Mouse (Mus musculus) liver, adult (tissue): Measurements from ENCODE around the gene Olfr1417.

Source experiments
- GATA4 ChIP-seq: IDR thresholded peaks from 2 replicates; pipeline ENCODE4 v1.6.1; 2014; ENCODE audit warnings: mild to moderate bottlenecking, low read length; ENCODE audit not compliant: insufficient replicate concordance

Olfr1417 gene

DNA sequence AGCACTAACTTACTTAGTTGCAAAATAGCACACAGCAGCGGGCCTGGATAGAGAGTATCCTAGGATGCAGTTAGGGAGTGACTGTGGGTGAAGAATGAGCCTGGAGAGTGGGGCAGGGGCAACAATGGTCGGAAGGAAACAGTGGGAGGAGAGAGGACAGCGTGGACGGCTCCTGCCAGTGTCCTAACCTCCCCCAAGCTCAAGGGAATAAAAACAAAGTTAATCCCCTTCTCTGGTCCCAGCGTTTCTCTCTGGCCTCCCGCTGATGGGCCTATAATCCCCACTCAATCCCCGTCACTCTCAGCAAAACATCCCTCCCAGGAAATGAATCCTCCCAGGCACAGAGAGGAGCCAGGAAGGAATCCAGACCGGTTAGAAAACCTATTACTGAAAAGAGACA is 25.4 kb downstream of the Olfr1417 start:
- no peak for TF ChIP-seq GATA4

DNA sequence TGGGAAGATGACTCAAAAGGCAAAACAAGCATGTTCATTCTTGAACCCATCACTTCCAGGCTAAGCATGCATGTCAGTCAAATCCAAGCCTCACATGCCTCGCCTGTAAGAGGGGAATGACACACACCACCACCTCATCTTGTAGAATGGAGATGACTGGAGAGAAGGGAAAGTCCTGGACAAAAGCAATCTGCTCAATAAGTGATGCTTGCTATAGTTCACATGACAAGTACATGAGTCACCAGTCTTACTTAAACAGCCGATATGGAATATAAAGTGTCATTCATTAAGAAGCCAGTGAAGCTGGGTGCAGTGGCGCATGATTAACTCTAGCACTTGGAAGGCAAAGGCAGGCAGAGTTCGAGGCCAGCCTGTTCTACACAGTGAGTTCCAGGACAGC is 25.9 kb downstream of the Olfr1417 start:
- TF ChIP-seq GATA4 = no peak

DNA sequence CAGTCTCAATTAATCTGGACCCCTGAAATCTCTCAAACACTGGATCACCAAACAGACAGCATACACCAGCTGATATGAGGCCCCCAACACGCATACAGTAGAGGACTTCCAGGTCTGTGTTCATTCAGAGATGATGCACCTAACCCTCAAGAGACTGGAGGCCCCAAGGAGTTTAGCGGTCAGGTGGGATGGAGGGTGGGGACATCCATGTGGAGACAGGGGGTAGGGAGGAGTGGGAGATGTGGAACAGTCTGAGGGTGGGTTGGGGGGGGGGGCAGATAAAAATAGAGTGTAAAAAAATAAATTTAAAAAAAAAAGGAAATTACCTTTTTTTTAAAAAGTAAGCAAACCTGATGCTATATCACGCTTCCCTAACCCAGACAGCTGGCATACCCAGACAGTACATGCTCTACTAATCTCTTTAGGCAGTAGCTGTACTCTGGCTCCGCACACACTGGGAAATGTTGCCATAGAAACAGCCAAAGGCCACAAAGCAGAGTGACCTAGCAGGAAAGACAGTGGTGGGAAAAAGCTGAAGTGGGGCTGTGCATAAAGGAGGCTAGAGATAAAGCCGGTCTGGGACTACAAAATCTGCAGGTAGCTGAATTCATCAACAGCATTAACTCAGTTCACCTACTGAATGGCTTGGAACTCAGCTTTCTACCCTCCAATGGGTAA is 27.2 kb downstream of the Olfr1417 start:
- TF ChIP-seq GATA4 = no peak

DNA sequence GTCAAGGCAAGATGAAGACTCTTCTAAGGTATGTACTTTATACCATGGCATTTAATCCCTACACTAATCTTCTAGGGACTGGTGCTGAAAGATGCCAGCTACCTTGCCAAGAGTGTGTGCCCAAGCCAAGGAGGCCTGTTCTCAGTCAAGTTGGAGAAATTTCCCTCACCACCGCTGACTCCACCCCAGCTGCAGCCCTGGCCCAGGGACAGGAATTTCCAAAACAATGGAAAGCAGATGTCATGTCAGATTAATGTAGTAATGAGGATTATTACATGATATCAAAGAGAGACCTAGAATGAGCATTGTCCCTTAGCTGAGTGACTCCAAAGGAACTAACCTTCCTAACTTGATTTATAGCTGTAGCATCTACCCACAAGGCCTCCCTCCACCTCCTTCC is 28.2 kb downstream of the Olfr1417 start:
- TF ChIP-seq GATA4 = no peak

DNA sequence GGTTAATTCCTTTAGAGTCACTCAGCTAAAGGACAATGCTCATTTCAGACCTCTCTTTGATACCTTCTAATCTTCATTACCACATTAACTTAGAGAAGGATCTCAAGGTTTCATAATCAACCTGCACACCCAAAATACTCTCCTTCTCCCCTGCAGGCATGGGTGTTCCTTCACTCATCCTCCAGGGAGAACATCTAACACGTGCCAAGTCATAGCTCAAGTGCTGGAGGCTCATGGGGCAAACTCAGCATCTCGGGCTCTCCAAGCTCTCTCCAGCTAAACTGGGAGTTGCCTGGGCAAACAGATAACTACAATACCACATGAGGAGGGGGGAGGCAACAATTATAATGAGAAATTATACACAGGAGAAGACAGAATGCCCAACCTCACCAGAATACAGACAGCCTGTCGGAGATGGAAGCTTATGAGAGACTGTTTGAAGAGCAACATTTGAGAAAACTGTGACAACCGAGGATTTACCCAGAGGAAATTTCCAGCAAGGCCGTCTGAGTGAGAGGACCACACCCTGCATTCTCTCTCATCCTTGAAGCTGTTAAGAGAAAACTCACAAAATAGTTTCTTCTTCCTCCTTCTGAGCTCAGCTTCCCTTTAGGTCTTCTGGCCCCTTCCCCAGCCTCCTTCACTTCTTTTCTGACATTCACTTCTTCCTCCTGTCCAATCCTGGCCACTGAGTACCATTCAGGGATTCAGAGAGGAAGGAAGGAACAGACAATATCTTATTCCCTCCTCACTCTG is 28.8 kb downstream of the Olfr1417 start:
- no peak for TF ChIP-seq GATA4

DNA sequence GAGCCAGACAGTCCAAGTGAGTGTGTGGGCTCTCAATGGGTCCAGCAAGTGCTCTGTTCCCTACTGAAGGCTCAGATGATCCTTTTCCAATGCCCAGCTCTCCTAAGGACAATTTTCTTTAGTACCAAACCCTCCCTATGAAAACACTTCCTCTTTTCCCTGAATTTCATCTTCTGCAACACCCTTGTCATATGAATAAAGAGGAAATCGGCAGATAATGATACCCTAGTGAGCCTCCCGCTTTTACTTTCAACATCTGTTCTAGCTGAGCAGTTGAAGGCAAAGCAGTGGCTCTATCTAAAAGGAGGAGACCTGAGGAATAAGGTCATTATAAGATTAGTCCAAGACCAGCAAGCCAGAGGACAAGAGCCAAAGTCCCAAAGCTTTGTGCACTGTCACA is 30.6 kb downstream of the Olfr1417 start:
- TF ChIP-seq GATA4 = no peak

DNA sequence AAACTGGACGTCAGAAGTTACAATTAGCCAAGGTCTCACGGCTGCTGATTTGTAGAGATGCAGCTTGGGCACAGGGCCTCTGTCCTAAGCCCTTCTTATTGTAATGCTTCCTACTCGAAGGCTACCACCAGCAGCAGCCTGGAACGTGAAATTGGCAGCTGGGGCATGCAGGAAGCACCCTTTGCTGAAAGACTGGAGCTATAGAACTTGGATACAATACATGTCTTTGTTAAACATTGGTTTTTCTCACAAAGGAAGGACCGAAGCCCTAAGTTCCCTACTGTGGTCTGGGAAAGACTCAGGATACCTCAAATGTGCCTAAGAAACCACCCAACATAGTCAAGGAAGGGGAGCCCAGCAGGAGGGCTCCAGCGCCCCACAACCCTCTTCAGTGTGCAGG is 31.2 kb downstream of the Olfr1417 start:
- TF ChIP-seq GATA4 = no peak

DNA sequence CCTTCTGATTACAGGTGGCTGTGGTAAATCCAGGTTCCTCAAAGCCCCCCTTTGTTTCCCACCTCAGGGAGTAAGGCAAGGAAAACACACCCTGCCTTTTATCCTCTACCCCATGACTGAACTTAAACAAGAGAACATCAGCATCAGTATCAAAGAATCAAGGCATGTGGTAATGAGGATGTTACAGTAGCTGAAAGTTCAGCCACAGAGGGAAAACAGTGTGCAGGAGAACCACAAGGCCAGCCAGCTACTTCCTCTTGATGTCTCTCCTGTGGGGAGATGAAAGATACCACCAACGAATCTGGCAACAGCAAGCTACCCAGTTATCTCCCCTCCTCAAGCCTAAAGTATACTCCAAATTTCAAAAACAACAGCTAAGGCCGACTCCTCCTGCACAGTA is 31.8 kb downstream of the Olfr1417 start:
- TF ChIP-seq GATA4 = no peak

DNA sequence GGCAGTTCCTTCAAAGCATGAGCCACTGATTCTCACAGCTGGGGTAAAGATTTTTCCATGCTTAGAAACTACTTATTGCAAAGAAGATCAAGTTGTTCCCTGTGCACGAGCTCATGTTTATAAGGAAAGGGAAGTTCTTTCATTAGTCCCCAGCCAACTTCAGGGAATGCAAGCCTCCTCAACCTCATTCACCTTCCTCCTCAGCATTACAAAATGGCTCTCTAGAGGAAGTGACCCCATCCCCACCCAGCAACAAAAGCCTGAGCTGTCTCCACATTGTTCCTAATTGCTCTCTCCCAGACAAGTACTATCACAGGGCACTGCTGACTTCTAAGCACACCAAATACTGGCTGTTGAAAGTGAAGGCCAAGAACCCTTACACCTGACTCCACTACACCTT is 34.6 kb downstream of the Olfr1417 start:
- TF ChIP-seq GATA4 = no peak

DNA sequence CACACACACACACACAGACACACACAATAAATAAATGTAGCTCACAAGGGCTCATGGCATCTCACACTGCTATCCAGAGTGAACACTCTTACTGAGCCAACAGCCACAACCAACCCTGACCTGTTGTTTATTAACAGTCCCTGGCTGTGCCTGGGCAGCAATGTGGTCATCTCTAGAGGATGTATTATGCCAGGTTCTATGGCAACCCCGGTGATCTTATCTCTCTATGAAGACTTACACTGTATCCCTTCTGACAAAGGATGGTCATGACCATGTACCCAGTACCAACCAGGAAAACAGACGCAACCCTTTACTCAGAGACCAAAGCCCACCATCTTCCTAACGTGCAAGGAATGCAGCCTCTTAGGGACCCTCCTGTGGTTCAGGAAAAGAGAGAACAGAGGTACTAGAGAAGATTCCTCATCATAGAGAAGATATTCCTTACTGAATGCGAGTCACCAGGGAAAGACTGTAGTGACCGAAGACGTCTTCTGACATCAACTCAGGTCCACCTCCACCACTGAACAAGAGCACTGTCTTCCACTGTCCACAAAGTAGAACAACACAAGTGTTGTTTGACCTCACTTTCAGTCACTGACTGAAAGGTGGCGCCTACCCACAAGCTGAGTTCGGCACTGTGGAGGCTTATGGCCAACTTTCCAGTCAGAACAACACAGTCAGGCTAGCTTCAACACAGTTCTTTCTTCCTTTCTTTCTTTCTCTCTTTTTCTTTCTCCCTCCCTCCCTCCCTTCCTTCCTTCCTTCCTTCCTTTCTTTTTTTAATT is 38.3 kb downstream of the Olfr1417 start:
- no peak for TF ChIP-seq GATA4

DNA sequence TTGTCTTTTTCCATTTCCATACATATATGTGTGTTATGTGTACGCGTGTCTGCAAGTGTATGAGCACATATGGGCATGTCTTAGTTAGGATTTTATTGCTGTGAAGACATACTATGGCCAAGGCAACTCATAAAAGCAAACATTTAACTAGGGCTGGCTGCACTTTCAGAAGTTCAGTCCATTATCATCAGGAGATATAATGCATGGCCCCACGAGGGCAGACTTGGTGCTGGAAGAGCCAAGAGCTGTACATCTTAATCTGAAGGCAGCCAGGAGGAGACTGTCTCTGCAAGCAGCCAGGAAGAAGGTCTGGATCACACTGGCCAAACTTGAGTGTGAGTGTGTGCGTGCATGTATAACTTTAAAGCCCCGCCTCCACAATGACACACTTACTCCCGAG is 44.6 kb downstream of the Olfr1417 start:
- TF ChIP-seq GATA4 = no peak

DNA sequence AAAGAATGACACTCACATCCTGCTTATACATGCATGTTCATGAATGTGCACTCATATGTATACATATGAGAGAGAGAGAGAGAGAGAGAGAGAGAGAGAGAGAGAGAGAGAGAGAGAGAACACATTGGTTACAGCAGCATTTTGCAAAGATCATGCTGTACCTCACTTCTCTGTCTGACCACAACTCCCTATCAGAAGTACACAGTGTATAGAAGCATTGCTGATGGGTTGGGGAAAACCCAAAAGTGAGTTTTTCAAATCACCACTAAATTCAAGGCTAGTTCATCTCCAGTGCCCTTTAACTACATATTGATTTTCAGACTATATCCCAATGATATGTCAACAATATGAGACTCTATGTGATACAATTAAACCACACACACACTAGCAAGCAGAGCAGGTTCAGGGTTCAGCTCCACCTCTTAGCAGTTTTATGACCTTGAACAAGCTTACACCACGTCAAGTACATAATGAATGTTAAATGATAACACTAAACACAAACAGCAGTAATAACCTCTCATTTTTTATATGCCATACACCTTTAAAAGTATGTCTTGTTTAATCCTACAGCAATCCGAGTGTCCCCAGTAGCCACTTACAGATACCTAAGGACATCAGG is 45.2 kb downstream of the Olfr1417 start:
- TF ChIP-seq GATA4 = no peak

DNA sequence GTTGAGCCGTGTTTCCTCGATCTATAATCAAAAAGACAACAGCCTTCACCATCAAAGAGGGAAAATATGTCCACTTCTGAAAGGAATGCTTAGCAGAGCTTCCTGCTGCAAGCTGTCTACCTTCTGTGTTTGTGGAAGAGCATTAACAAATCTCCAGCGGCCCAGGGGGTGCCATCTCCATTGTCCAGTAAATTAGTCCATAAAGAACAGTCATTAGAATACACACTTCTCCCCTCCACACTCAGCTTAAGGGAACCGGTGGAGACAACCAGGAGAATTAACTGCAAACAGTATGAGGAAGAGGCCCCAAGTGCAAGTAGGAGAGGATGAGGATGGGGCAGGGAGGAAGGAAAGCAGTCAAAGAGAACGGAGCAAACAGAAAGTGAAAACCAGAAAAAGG is 47.2 kb downstream of the Olfr1417 start:
- no peak for TF ChIP-seq GATA4

DNA sequence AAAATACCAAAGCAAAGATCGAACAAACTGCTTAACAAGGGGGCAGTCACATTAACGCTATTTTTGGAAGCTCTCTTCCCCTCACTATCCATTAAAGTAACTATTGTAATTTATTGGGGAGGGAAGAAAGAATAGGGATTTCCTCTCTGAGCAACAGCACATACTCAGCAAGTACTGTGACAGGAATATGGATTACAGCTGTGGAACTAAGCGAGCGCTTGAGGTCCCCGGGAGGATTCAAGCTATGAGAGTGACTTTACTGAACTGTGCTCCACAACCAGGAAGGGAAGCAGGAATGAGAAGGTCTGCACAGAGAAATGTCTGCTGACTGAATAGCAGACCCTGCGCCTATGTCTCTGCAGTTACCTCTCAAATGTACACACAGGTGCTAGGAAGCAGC is 50.1 kb downstream of the Olfr1417 start:
- no peak for TF ChIP-seq GATA4

DNA sequence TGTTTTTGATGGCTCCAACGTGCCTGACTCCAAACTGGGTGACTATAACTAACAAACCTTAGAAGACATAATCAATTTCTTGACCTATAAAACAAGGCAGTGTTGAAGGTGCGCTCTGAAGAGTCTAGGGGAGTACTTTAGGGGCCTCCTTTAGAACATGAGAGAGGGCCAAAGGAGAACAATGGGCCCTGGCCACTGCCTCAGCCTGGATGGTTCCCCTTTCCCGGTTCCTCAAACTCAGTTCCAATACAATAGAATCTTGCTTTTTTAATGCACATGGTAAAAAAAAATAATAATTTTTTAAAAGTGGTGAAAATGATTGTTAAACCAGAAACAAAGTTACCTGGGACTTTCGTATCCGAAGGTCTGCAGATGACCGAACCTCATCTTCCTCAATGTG is 51.2 kb downstream of the Olfr1417 start:
- no peak for TF ChIP-seq GATA4
